Mouse (Mus musculus) embryonic stem cell, embryonic (primary cell): ENCODE results near the gene Pde11a.

Experiments used
- CTCF ChIA-PET, 4 experiments: fragments of 300-600 bp in 2 of 4; fragments of 350-600 bp in 2 of 4; sonication (Branson Sonifier 250); formaldehyde crosslinking; loops; one replicate each; lab custom pipeline; 2022; ENCODE audit warnings: inconsistent platforms in 2 of 4; lab: Charles Lee
- POLR2A ChIA-PET, 4 experiments: fragments of 300-600 bp in 2 of 4; fragments of 350-600 bp in 2 of 4; sonication (Branson Sonifier 250); formaldehyde crosslinking; loops; one replicate each; lab custom pipeline; 2022; ENCODE audit warnings: antibody characterized with exemption in 4 of 4, inconsistent platforms in 1 of 4; lab: Charles Lee

The Pde11a gene

DNA sequence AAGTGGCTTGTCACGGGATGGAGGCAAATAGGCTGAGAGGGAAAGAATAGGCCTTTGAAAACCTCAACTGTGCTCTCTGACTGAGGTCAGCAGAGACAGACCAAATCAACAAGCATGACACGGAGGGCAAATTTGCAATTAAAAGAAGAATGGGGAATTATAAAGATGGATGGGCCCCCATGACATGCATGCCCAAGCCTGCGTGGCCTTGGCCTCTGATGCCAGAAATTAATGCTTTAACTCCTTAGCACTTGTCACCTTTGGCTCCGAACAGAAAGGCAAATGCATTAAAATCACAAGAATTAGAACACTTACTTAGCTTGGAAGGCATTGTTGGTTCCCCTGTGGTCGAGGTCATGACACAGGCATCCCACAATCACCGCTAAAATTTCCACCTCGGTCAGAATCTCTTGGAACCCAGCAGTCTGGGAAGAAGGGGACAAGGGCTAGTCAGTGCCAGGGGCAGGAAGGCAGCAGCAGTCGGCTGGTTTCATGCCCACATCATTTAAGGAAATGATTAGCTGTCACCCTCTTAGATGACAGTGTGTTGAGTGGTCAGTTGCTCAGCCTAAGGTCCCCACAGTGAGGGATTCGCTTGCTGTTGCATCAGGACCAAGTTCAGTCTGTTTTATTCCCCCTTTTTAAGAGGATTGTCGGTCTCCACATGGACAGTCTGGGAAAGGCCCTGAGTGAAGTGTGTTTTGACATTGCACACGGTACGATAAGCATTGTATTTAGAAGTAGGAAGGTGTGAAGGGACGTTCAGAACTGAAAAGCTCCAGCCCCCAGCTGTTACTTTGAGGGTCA is 279.7 kb downstream of the Pde11a start:
- POLR2A ChIA-PET = interaction anchor here in 2 of 4 experiments (0.6 to 1.6 kb wide), 2 partner anchors 11 to 398 kb away, joined by 3 to 4 read pairs; no protein-coding TSS in a partner anchor
- CTCF ChIA-PET = interaction anchor here in 1 of 4 experiments (1.4 kb wide), 1 partner anchor 8 kb away, joined by 4 read pairs; no protein-coding TSS in a partner anchor

DNA sequence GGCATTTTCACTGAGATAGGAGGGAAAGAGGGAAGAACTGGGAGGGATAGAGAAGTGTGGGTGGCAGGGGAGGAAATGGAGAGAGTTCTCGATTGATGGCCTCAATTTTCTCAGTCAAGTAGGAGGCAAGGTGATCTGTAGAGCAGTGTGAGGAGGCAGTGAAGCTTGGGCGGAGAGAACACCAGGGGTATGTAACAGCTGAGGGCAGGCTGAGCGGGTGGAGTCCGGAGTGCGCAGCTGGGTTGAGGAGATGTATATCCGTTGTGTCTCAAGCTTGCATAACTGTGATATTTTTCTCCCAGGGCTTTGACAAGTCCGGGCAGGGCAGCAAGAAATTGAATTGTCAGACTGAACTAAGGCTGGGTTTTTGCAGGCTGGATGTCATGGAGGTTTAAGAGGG is 281.0 kb downstream of the Pde11a start:
- ChIA-PET CTCF (interaction anchor here in 3 of 4 experiments (0.5 to 1.4 kb wide), 3 partner anchors 9 to 58 kb away, joined by 3 to 4 read pairs (median 3); no protein-coding TSS in a partner anchor), POLR2A (interaction anchor here in 2 of 4 experiments (0.5 to 1.5 kb wide), 3 partner anchors 9 to 354 kb away, joined by 3 to 7 read pairs (median 5); no protein-coding TSS in a partner anchor)

DNA sequence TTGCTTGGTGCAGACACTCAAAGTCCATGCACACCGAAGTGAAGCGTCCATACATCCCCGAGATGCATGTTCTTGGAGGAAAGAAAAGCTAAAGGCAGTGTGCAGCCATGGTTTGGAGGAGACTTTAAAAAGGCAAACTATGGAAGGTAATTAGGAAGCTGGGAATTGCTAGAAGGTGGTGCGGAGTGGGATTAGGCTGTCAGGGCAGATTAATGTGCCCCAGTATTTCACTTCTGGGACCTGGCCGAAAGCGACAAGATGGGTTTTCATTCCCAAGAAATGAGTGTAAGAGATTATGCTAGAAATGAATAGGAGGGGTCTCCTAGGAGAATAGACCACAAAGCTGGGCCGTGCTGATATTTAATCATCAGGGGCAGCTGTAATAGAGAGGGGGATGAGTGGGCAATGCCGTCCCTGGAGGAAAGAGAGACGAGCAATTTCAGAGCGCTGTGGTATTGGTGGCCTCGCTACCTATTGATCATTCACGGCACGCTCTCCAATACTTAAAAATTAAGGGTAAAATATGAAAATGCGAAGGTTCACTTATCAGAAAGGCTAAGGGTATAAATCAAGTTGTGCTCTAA is 284.7 kb downstream of the Pde11a start:
- ChIA-PET POLR2A (no interaction called here), CTCF (interaction anchor here in 1 of 4 experiments (1.3 kb wide), 1 partner anchor 61 kb away, joined by 4 read pairs; no protein-coding TSS in a partner anchor)

DNA sequence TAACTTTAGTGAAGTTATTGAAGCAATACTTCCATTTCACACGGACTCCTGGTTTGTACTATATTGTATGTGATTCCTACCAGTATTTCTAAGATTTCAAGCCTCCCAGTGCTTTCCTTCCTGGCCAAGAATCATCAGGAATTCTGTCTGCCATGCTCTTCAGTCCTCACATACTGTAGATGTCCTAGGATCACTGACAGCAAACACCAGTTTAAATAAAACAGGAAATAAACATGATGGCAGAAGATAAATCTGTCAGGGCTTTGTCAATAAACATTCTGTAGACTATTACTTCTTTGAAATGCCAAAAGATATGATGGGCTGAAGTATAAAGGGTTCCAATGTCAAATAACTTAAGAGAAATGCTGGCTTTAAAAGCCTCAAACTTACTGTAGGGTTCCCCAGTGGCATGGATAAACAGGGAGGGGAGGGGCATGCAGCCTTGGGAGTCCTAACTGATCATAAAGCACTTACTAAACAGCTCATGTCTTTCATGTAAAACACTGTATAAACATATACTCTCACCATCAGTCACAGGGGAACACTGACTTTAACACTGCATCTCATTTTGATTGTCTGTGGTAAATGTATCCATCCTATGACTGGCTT is 285.6 kb downstream of the Pde11a start:
- ChIA-PET CTCF (interaction anchor here in 2 of 4 experiments (0.5 to 1.3 kb wide), 2 partner anchors 62 to 445 kb away, joined by 4 read pairs; no protein-coding TSS in a partner anchor), POLR2A (no interaction called here)

DNA sequence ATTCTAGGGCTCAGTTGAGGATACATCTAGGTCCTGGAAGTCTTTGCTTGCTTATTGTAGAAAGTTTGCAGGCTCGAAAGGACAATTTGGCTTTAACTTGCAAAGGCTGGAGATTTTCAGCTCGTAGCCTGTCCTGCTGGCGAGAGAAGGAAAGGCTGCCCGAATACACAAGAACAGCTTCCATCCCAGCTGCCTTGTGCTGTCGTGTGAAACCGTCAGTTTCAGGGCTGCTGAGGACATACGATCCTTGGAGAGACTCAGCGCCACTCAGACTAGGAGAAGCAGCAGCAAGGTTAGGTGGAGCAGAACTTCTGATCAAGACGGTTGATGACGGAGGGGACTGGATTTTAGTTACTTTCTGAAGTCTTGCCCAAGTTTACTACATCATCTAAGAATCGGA is 287.2 kb downstream of the Pde11a start:
- ChIA-PET CTCF (interaction anchor here in 1 of 4 experiments (1.0 kb wide), 1 partner anchor 19 kb away, joined by 3 read pairs; no protein-coding TSS in a partner anchor), POLR2A (no interaction called here)

DNA sequence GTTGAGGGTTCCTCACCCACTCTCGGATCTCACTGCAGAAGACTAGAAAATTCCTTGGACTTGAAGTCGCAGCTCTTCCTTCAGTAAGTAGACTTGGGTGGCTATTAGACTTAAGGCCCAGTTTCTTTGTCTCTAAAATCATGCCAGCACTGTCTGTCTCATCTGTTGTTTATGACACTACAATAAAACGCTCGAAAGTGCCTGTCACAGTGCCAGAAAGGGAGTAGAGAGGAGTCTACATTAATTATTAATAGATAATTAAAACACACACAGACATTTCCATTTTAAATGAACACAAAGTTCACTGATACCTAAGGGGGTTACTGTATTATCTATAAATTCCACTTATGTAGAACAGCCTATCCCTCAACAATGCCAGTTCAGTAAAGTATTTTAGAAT is 287.7 kb downstream of the Pde11a start:
- ChIA-PET CTCF (no interaction called here), POLR2A (no interaction called here)

DNA sequence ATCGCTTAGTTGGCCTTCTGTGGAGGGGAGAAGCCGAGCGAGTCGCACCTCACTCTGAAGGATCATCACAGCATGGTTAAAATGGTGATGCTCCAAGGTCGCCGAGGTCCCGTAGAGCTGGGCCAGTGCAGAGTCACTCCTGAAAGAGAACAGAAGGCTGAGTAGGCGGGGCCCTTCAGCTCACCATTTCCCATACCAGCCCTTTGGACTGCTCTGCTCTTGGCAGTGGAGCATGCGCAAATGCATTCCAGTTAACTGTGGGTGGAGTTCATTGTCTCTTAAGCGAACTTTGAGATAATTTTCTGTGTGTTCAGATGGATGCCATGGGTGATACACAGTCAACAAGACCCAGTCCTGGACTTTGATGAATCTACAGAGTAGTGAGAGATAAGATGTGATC is 288.5 kb downstream of the Pde11a start:
- ChIA-PET CTCF (interaction anchor here in 2 of 4 experiments (0.6 to 1.4 kb wide), 4 partner anchors 14 to 85 kb away, joined by 3 to 9 read pairs (median 4); no protein-coding TSS in a partner anchor), POLR2A (interaction anchor here in 3 of 4 experiments (0.5 to 1.2 kb wide), 7 partner anchors 10 to 583 kb away, joined by 3 to 4 read pairs (median 3); partner anchors contain the start of gene Ttc30a1 (in 1 of the 3))

DNA sequence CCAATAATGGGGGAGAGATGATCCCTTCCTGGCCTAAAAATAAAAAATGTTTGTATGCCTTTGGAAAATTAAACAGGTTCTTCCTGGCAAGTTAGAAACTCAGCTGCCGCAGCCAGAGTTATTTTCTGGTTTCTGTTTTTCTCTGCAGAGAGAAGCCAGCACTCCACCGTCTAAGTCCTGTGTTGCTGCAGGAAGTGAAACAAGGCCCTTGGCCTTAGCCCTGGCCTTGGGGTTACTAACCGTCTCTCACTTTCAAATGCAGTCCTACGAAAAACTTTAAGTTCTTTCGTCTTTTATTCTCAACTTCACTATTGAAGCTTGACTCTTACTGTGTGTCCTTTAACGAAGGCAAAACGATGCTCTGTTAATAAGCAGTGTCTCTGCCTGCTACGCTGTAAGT is 289.0 kb downstream of the Pde11a start:
- POLR2A ChIA-PET = interaction anchor here in 3 of 4 experiments (0.6 to 1.2 kb wide), 6 partner anchors 9 to 583 kb away, joined by 3 to 4 read pairs (median 3); partner anchors contain the start of gene Ttc30a1 (in 1 of the 3)
- CTCF ChIA-PET = interaction anchor here in 2 of 4 experiments (0.9 to 1.4 kb wide), 2 partner anchors 28 to 85 kb away, joined by 4 to 9 read pairs; no protein-coding TSS in a partner anchor

DNA sequence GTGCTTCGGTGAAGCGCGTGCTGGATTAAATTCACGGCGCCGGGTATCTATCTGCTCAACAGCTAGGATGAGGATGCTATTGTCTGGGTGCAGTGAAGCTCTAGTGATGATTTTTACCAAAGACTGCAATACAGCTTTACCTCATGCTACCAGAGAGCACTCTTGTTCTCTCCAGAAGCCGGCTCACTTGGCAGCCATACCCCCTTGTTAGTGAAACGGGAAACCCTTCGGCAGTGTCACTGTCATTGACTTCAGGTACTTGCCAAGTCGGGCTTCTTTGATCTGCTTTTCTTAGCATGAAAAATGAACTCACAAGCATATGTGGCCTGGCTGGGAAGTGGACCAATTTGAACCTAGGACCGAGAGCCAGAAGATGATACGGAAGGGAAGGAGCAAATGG is 290.8 kb downstream of the Pde11a start:
- CTCF ChIA-PET = interaction anchor here in 2 of 4 experiments (1.2 kb wide), 2 partner anchors 16 to 67 kb away, joined by 3 to 4 read pairs; no protein-coding TSS in a partner anchor
- POLR2A ChIA-PET = interaction anchor here in 1 of 4 experiments (1.1 kb wide), 1 partner anchor 9 kb away, joined by 5 read pairs; no protein-coding TSS in a partner anchor

DNA sequence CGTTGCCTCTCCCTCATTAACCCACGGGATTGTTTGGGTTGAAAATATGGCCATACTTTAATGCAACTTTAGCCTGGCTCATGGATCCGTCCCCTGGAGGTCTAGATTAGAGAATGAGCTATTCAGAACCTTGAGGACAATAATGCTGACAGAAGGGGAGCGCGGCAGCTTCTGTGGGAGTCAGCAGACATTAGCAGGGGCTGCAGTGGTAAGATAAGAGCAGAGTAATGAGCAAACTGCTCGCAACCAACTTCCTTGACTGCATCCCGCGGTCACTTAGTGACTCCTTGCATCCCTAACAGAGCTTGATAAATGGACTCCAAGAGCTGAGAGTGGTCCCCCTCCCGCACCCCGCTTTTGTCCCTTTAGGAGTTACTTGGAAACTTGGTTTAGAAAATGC is 296.4 kb downstream of the Pde11a start:
- ChIA-PET CTCF (interaction anchor here in 1 of 4 experiments (1.0 kb wide), 1 partner anchor 73 kb away, joined by 3 read pairs; no protein-coding TSS in a partner anchor), POLR2A (no interaction called here)

DNA sequence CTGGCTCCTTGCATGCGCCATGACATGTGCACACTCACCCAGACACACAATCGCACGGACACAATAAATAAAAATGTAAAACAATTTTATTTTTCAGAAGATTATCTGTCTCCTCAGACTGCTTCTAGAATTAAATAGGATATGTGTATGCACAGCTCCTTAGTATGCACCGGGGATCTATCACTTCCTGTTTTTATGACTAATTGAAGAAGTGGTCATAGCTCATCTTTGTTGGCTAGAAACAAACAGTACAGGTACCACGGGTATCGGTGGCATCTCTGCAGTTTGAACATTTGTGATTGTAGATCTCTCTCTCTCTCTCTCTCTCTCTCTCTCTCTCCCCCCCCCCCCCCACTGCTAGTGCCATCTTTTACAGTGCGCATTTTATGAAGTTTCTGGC is 298.5 kb downstream of the Pde11a start:
- POLR2A ChIA-PET = interaction anchor here in 2 of 4 experiments (0.6 to 1.1 kb wide), 2 partner anchors 10 to 30 kb away, joined by 3 to 6 read pairs; no protein-coding TSS in a partner anchor
- CTCF ChIA-PET = interaction anchor here in 1 of 4 experiments (0.6 kb wide), 1 partner anchor 24 kb away, joined by 3 read pairs; no protein-coding TSS in a partner anchor

DNA sequence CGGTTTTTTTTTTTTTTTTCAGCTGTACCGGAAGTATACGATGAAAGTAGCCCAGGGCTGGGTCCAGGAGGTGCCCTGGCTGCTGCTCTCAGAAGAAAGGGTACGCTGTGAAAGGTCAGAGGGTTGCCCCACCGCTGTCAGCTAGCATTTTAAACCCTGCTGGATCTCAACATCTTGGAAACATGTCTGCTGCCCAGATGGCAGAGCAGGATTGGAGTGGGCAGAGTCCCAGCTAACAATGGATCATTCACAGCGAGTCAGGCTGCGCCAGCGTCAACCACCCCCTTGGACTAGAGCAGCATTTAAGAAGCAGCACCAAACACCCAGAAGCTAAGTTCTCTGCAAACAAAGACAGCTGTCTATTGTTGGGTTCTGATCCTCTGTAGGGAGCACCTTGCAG is 308.5 kb downstream of the Pde11a start:
- CTCF ChIA-PET = interaction anchor here (0.6 to 1.2 kb wide), 5 partner anchors 8 to 339 kb away, joined by 3 read pairs; no protein-coding TSS in a partner anchor

DNA sequence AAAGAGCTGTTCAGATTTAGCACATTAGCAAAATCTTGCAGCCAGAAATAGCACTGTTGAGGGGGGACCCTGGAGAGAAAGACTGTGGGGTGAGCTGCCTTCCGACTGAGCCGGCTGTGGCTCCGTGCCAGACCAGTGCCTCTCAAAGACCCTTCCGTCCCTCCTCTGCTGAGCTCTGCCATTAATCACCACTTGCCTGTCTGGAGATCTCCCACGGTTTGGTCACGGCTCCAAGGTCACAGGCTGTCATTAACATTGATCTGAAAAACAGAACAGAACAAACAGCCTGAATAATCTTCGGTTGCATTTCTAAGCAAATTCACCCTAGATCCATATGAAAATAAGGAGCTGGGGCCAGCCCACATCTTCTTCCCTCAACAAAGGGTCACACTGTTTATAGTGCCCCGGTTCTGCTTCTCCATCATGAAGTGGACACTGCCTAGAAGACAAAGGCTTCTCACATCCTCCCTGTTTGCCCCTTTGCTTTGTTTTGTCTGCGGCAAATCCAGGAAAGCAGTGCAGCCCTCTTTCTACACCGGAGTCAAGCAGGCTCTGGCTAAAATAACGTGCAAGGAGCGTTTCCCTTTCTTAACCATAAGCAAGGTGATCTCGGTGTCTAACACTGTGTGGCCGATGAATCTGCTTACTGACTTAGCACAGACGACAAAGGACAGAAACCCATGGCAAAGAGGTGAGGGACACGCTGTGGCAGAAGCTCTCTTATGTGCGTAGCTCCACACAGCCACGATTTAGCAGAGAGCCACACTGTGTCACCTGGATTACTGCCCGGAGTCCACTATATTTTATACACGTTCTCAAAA is 309.3 kb downstream of the Pde11a start:
- ChIA-PET POLR2A (interaction anchor here (0.6 to 2.2 kb wide), 10 partner anchors 8 to 370 kb away, joined by 3 to 7 read pairs (median 3); partner anchors contain the start of gene Hnrnpa3 (in 1 of the 4)), CTCF (interaction anchor here in 2 of 4 experiments (0.6 to 1.2 kb wide), 4 partner anchors 38 to 421 kb away, joined by 3 to 4 read pairs (median 3); no protein-coding TSS in a partner anchor)

More for the DNA sequence above, 308.5 kb downstream of the Pde11a start:
- POLR2A ChIA-PET = interaction anchor here in 3 of 4 experiments (0.5 to 2.2 kb wide), 9 partner anchors 9 to 371 kb away, joined by 3 to 7 read pairs (median 3); partner anchors contain the start of gene Hnrnpa3 (in 1 of the 3)

DNA sequence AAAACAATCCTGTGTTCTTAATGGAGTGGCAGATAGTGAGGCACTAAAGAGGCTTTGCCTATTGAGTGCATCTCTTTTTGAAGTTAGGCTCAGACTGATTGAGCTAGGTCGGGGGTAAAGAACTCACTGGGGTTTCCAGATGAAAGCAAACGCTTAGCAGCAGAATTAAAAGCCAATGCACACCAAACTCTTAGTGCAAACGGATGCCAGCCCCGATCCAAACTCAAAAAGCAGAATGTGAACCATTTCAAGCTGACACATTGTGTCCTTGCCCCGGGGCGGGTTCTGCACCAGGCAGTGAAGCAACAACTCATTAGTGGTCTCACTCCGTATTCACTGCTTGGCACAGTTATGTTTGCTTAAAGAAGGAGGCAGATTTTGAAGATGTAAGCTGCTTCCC is 321.7 kb downstream of the Pde11a start:
- CTCF ChIA-PET = interaction anchor here in 1 of 4 experiments (1.1 kb wide), 1 partner anchor 15 kb away, joined by 3 read pairs; no protein-coding TSS in a partner anchor
- POLR2A ChIA-PET = interaction anchor here in 1 of 4 experiments (1.0 to 1.5 kb wide), 3 partner anchors 11 to 15 kb away, joined by 3 to 7 read pairs (median 4); no protein-coding TSS in a partner anchor

DNA sequence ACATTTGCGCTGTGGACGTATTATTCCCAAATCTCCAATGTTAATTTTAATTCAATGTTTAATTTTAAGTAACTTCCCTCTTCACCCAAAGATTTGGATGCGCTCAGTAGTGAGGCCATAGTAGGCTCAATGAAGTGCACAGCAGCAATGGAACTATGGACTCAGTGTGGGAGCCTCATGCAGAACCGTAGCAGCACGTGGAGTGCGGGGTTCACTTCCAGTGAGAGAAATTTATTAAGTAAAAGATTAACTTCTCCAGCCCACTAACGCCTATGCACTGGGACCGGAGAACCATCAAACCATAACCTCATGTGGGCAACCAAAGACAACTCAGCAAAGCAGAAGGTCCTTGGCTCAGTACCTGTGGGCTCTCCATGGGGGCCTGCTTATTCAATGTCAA is 322.4 kb downstream of the Pde11a start:
- ChIA-PET CTCF (no interaction called here), POLR2A (interaction anchor here in 1 of 4 experiments (1.0 kb wide), 1 partner anchor 14 kb away, joined by 3 read pairs; no protein-coding TSS in a partner anchor)

DNA sequence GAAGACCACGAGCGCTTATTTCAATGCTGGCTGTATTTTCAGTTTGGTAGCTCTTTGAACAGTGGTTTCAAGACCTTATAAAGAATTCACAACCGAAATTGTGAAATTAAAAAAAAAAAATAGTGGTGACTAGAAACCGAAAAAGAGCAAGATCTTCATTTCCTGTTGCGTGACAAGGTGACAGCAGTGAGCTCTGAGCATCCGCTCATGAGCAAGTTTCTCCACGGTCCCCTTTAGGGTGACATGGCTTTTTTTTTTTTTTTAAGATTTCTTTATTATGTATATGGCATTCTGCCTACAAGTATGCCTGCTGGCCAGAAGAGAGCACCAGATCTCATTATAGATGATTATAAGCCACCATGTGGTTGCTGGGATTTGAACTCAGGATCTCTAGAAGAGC is 323.1 kb downstream of the Pde11a start:
- CTCF ChIA-PET = interaction anchor here in 1 of 4 experiments (0.7 to 0.8 kb wide), 2 partner anchors 15 to 25 kb away, joined by 4 to 5 read pairs; no protein-coding TSS in a partner anchor
- POLR2A ChIA-PET = interaction anchor here in 1 of 4 experiments (0.6 to 0.7 kb wide), 2 partner anchors 14 to 417 kb away, joined by 3 read pairs; no protein-coding TSS in a partner anchor

DNA sequence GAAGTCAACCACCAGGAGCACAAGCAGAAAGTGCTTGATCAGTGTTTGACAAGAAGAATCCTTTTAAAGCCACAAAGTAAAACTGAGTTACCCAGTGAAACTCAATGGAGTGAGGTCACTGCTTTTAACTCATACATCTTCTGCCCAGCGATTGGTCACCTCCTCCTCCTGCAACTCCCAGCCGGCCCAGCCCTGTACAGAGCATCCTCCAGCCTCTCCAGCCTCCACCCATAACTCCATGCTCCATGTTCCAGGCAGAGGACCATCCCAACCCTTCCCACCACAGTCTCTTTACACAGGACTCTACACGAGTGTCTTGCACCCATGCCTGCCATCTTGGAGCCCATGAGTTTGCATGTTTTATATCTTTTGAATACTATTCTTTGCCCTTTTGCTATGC is 323.9 kb downstream of the Pde11a start:
- CTCF ChIA-PET = no interaction called here
- POLR2A ChIA-PET = no interaction called here
